Mouse (Mus musculus): ENCODE measurements around the gene Dtx2.

DNA sequence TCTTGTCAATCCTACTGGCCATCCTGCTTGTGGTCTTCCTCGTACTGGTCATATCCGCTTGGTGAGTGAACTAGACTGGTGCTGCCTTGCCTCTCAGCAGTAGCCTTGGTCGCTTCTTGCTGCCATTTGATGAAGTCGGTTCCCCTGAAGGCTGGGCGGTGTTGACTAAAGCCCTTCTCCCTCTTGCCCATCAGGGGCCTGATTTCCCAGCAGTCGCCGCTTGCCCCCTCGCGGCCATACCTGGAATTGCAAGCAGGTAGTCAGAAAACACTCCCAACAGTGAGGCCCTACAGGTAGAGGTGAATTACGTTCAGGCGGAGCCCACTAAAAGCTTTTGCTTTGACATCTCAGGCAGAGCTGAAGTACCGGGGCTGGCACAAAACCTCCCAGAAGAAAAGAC lies 67.0 kb downstream of the Dtx2 start:
- TF ChIP-seq POLR2A (IDR thresholded peaks at IDR 0.05; ENCODE audit: insufficient read depth, low read depth, low read length) (no peak), CTCF (IDR thresholded peaks at IDR 0.05; ENCODE audit: insufficient read depth, low read depth, low read length) (peak; percentile 87)

Measured in olfactory bulb, adult 2 months (tissue).